Mouse (Mus musculus) erythroblast, embryonic 14.5 days (primary cell): ENCODE results near the gene Dynlt1f.

Experiments
- GATA1 ChIP-seq: IDR thresholded peaks from 2 replicates; pipeline ENCODE4 v1.6.1; 2012; ENCODE audit warnings: low read length, inconsistent platforms, mixed read lengths
- TAL1 ChIP-seq: IDR thresholded peaks from 3 replicates; pipeline ENCODE4 v1.6.1; 2012; ENCODE audit warnings: low read length, inconsistent platforms, mixed read lengths

- TF ChIP-seq GATA1 (no peak), TAL1 (no peak)
Observed at GRCm38 (mm10) chr17:6636861-6637260, 18.8 kb downstream of the Dynlt1f start.
